Mouse (Mus musculus) left cerebral cortex, postnatal 25 days (tissue): Measurements from ENCODE around the gene Adgrd1. TPM values are rescaled to one million over a fixed set of nuclear protein-coding genes. Genes with fewer than 3 reads are reported as not detected.

ENCODE experiments used
- DNase-seq, 2 experiments: peaks; one replicate each; pipeline ENCODE4 v3.0.0; 2022; ENCODE audit warnings: low spot score in 2 of 2, mixed read lengths in 1 of 2
- intact Hi-C: fragments of 180-260 bp; cut with DNase I; formaldehyde crosslinking; loops from one replicate; pipeline ENCODE4 v1.15.1; 2025
- total RNA-seq, 2 experiments: library from RNA; stranded (reverse); gene quantifications; 2 replicates each; pipeline ENCODE4 v1.2.3; 2021

The Adgrd1 gene
- total RNA-seq, result 1 to 10 TPM; 2.3 to 2.9 TPM

- no peak for DNase-seq
- intact Hi-C loops, result no loop called here
These were observed at the start of gene Adgrd1 for GRCm38 (mm10) chr5:129096511-129096910. Gene Adgrd1, plus strand, starts transcription at chr5:129096750.

- peak; percentile 73 to 88 for DNase-seq
These were observed 47.2 kb upstream of the Adgrd1 start for GRCm38 (mm10) chr5:129049372-129049771.

GRCm38 (mm10) chr5:129051910-129052309 is 44.6 kb upstream of the Adgrd1 start:
- no peak for DNase-seq
- intact Hi-C loops, result no loop called here

More at GRCm38 (mm10) chr5:129049372-129049771, 47.2 kb upstream of the Adgrd1 start:
- intact Hi-C loops, result no loop called here

GRCm38 (mm10) chr5:129052636-129053355 is 43.8 kb upstream of the Adgrd1 start:
- intact Hi-C loops, result no loop called here
- no peak for DNase-seq

- intact Hi-C loops, result no loop called here
- DNase-seq, result no peak
These were observed 41.8 kb upstream of the Adgrd1 start for GRCm38 (mm10) chr5:129054675-129055284.

GRCm38 (mm10) chr5:129059116-129059515 is 37.4 kb upstream of the Adgrd1 start:
- DNase-seq, result no peak
- intact Hi-C loops, result no loop called here

GRCm38 (mm10) chr5:129061579-129061978 is 35.0 kb upstream of the Adgrd1 start:
- DNase-seq, result peak; percentile 77 to 87
- intact Hi-C loops, result loop anchor here (2.0 to 5.0 kb wide), 2 partner anchors 113 to 321 kb away; no protein-coding TSS in a partner anchor

GRCm38 (mm10) chr5:129063037-129063791 is 33.3 kb upstream of the Adgrd1 start:
- DNase-seq, result peak; percentile 81 to 90
- intact Hi-C loops, result loop anchor here (2.0 to 5.0 kb wide), 3 partner anchors 319 to 522 kb away; partner anchors contain the start of gene Mmp17

- no peak for DNase-seq
These were observed 32.8 kb upstream of the Adgrd1 start for GRCm38 (mm10) chr5:129063792-129064087.

GRCm38 (mm10) chr5:129064186-129064585 is 32.4 kb upstream of the Adgrd1 start:
- no peak for DNase-seq
- intact Hi-C loops, result loop anchor here (2.0 to 5.0 kb wide), 2 partner anchors 57 to 318 kb away; no protein-coding TSS in a partner anchor

More at GRCm38 (mm10) chr5:129063792-129064087, 32.8 kb upstream of the Adgrd1 start:
- intact Hi-C loops, result loop anchor here (2.0 to 5.0 kb wide), 4 partner anchors 57 to 521 kb away; partner anchors contain the start of gene Mmp17

- intact Hi-C loops, result loop anchor here (2.0 kb wide), 1 partner anchor 56 kb away; no protein-coding TSS in a partner anchor
- peak in 1 of 2 experiments; percentile 69 for DNase-seq
These were observed 31.2 kb upstream of the Adgrd1 start for GRCm38 (mm10) chr5:129065301-129065700.

- intact Hi-C loops, result loop anchor here (2.0 kb wide), 3 partner anchors 47 to 73 kb away; no protein-coding TSS in a partner anchor
- DNase-seq, result no peak
These were observed 30.6 kb upstream of the Adgrd1 start for GRCm38 (mm10) chr5:129065946-129066345.

GRCm38 (mm10) chr5:129066541-129067230 is 29.9 kb upstream of the Adgrd1 start:
- DNase-seq, result peak in 1 of 2 experiments; percentile 55
- intact Hi-C loops, result loop anchor here (2.0 kb wide), 2 partner anchors 46 to 72 kb away; no protein-coding TSS in a partner anchor

GRCm38 (mm10) chr5:129067231-129067834 is 29.2 kb upstream of the Adgrd1 start:
- intact Hi-C loops, result loop anchor here (2.0 kb wide), 2 partner anchors 45 to 71 kb away; no protein-coding TSS in a partner anchor
- peak in 1 of 2 experiments; percentile 68 for DNase-seq

- intact Hi-C loops, result no loop called here
- no peak for DNase-seq
These were observed 24.7 kb upstream of the Adgrd1 start for GRCm38 (mm10) chr5:129071761-129072280.

GRCm38 (mm10) chr5:129073404-129073803 is 23.1 kb upstream of the Adgrd1 start:
- DNase-seq, result no peak
- intact Hi-C loops, result no loop called here

- intact Hi-C loops, result no loop called here
- DNase-seq, result no peak
These were observed 20.5 kb upstream of the Adgrd1 start for GRCm38 (mm10) chr5:129076098-129076497.

- DNase-seq, result no peak
- intact Hi-C loops, result no loop called here
These were observed 19.3 kb upstream of the Adgrd1 start for GRCm38 (mm10) chr5:129077240-129077639.

- DNase-seq, result no peak
- intact Hi-C loops, result no loop called here
These were observed 15.0 kb upstream of the Adgrd1 start for GRCm38 (mm10) chr5:129081521-129081920.
